Mouse (Mus musculus) MEL (cell line): Measurements from ENCODE around the gene Rplp2.

Source experiments
- CTCF ChIP-seq, 3 experiments: IDR thresholded peaks in 2 of 3; conservative IDR thresholded peaks in 1 of 3; 2 replicates each; pipeline ENCODE4 v1.5.1; 2011 to 2012; ENCODE audit warnings: low read length in 3 of 3, low read depth in 2 of 3, mild to moderate bottlenecking in 2 of 3, improper control_type of control experiment in 1 of 3, inconsistent platforms in 1 of 3, mixed read lengths in 1 of 3, moderate library complexity in 1 of 3; ENCODE audit not compliant: control insufficient read depth in 1 of 3, insufficient read depth in 1 of 3, poor library complexity in 1 of 3, severe bottlenecking in 1 of 3
- EP300 ChIP-seq, 2 experiments: IDR thresholded peaks; 2 replicates each; pipeline ENCODE4 v1.6.1; 2011; ENCODE audit warnings: improper control_type of control experiment in 2 of 2, low read length in 2 of 2, low read depth in 1 of 2, mild to moderate bottlenecking in 1 of 2
- HCFC1 ChIP-seq: IDR thresholded peaks from 2 replicates; pipeline ENCODE4 v1.6.1; 2012; ENCODE audit warnings: low read depth, mild to moderate bottlenecking, inconsistent platforms, low read length, improper control_type of control experiment, moderate library complexity
- MYB ChIP-seq: IDR thresholded peaks from 2 replicates; pipeline ENCODE4 v1.6.1; 2011; ENCODE audit warnings: mild to moderate bottlenecking, low read depth, low read length, improper control_type of control experiment
- MYC ChIP-seq: IDR thresholded peaks from 2 replicates; pipeline ENCODE4 v1.6.1; 2011; ENCODE audit warnings: low read depth, mild to moderate bottlenecking, low read length, improper control_type of control experiment, moderate library complexity
- RCOR1 ChIP-seq: IDR thresholded peaks from 2 replicates; pipeline ENCODE4 v1.6.1; 2012; ENCODE audit warnings: low read depth, mild to moderate bottlenecking, inconsistent platforms, low read length, improper control_type of control experiment

GRCm38 (mm10) chr7:141439811-141440210 lies 7.4 kb upstream of the Rplp2 start:
- no peak for TF ChIP-seq HCFC1
- no peak for TF ChIP-seq MYB
- no peak for TF ChIP-seq EP300 (IDR thresholded peaks at IDR 0.05; ENCODE audit: low read depth in 1 of 2, low read length in 2 of 2)
- no peak for TF ChIP-seq MYC
- TF ChIP-seq CTCF (IDR thresholded peaks at IDR 0.05 in 2 of 3, conservative IDR thresholded peaks at IDR 0.05 in 1 of 3; ENCODE audit: control insufficient read depth in 1 of 3, insufficient read depth in 1 of 3, low read depth in 2 of 3, low read length in 3 of 3, poor library complexity in 1 of 3, severe bottlenecking in 1 of 3): no peak
- no peak for TF ChIP-seq RCOR1
